Mouse (Mus musculus): ENCODE results near the gene Gli3. TPM values are rescaled to one million over a fixed set of nuclear protein-coding genes. Genes with fewer than 3 reads are reported as not detected.

Gene Gli3
- polyA plus RNA-seq, 2 experiments, result 33.4 to 42.6 TPM

- Histone ChIP-seq H3K4me3 (replicated peaks; ENCODE audit: low read length) (no peak overlapping the region), H3K36me3 (ENCODE audit: control insufficient read depth, insufficient read depth, low read length) (peaks cover 9% of the 10 kb centered on the region; the same call in 1 of the 2 replicates), H3K27me3 (ENCODE audit: control insufficient read depth, insufficient read depth, low read length) (no peaks in the 10 kb centered on the region), H3K4me1 (ENCODE audit: control insufficient read depth, insufficient read depth, low read length) (no peaks in the 10 kb centered on the region), H3K9me3 (ENCODE audit: control insufficient read depth, low read length) (no peaks in the 10 kb centered on the region), H3K4me2 (replicated peaks; ENCODE audit: low read depth, low read length, severe bottlenecking) (no peak overlapping the region), H3K27ac (replicated peaks; ENCODE audit: low read depth, low read length) (no peak overlapping the region), H3K9ac (ENCODE audit: low read depth, low read length, severe bottlenecking) (no peak overlapping the region)
- WGBS, result 92% methylated on average over 1 of the region's 1 CpGs
- no peak for DNase-seq (ENCODE audit: low spot score)
- no peak for ATAC-seq (ENCODE audit: low FRiP score, low read depth)
- no peak for TF ChIP-seq POLR2A (IDR thresholded peaks at IDR 0.05; ENCODE audit: borderline replicate concordance, extremely low read depth, insufficient read depth, insufficient read length)
Observed at GRCm38 (mm10) chr13:15681530-15681929, 218.5 kb downstream of the Gli3 start.

- Histone ChIP-seq H3K4me2 (replicated peaks; ENCODE audit: low read depth, low read length, severe bottlenecking) (no peak overlapping the region), H3K4me1 (ENCODE audit: control insufficient read depth, insufficient read depth, low read length) (no peaks in the 10 kb centered on the region), H3K9me3 (ENCODE audit: control insufficient read depth, low read length) (no peaks in the 10 kb centered on the region), H3K27me3 (ENCODE audit: control insufficient read depth, insufficient read depth, low read length) (no peaks in the 10 kb centered on the region), H3K4me3 (replicated peaks; ENCODE audit: low read length) (no peak overlapping the region), H3K9ac (ENCODE audit: low read depth, low read length, severe bottlenecking) (no peak overlapping the region), H3K27ac (replicated peaks; ENCODE audit: low read depth, low read length) (no peak overlapping the region), H3K36me3 (ENCODE audit: control insufficient read depth, insufficient read depth, low read length) (no peaks in the 10 kb centered on the region; the same call in 1 of the 2 replicates)
- no peak for TF ChIP-seq POLR2A (IDR thresholded peaks at IDR 0.05; ENCODE audit: borderline replicate concordance, extremely low read depth, insufficient read depth, insufficient read length)
- ATAC-seq (ENCODE audit: low FRiP score, low read depth) (no peak), DNase-seq (ENCODE audit: low spot score) (no peak)
- 79% methylated on average over 1 of the region's 1 CpGs for WGBS
Observed at GRCm38 (mm10) chr13:15683006-15683405, 220.0 kb downstream of the Gli3 start.

- Histone ChIP-seq H3K9ac (ENCODE audit: low read depth, low read length, severe bottlenecking) (no peak overlapping the region), H3K36me3 (ENCODE audit: control insufficient read depth, insufficient read depth, low read length) (no peaks in the 10 kb centered on the region; the same call in none of the 2 replicates), H3K4me3 (replicated peaks; ENCODE audit: low read length) (no peak overlapping the region), H3K9me3 (ENCODE audit: control insufficient read depth, low read length) (no peaks in the 10 kb centered on the region), H3K4me1 (ENCODE audit: control insufficient read depth, insufficient read depth, low read length) (no peaks in the 10 kb centered on the region), H3K27ac (replicated peaks; ENCODE audit: low read depth, low read length) (no peak overlapping the region), H3K4me2 (replicated peaks; ENCODE audit: low read depth, low read length, severe bottlenecking) (no peak overlapping the region), H3K27me3 (ENCODE audit: control insufficient read depth, insufficient read depth, low read length) (no peaks in the 10 kb centered on the region)
- no peak for ATAC-seq (ENCODE audit: low FRiP score, low read depth)
- no peak for TF ChIP-seq POLR2A (IDR thresholded peaks at IDR 0.05; ENCODE audit: borderline replicate concordance, extremely low read depth, insufficient read depth, insufficient read length)
- no peak for DNase-seq (ENCODE audit: low spot score)
- WGBS, result 80% methylated on average over 6 of the region's 6 CpGs
Observed at GRCm38 (mm10) chr13:15688074-15688825, 225.2 kb downstream of the Gli3 start.

GRCm38 (mm10) chr13:15688826-15689501 lies 225.9 kb downstream of the Gli3 start:
- no peak overlapping the region for H3K4me3 ChIP-seq (replicated peaks; ENCODE audit: low read length)
- H3K4me1 ChIP-seq (ENCODE audit: control insufficient read depth, insufficient read depth, low read length), result no peaks in the 10 kb centered on the region
- no peak overlapping the region for H3K4me2 ChIP-seq (replicated peaks; ENCODE audit: low read depth, low read length, severe bottlenecking)
- H3K36me3 ChIP-seq (ENCODE audit: control insufficient read depth, insufficient read depth, low read length), result no peaks in the 10 kb centered on the region; the same call in 1 of the 2 replicates
- H3K27me3 ChIP-seq (ENCODE audit: control insufficient read depth, insufficient read depth, low read length), result no peaks in the 10 kb centered on the region
- DNase-seq (ENCODE audit: low spot score), result no peak
- no peak for TF ChIP-seq POLR2A (IDR thresholded peaks at IDR 0.05; ENCODE audit: borderline replicate concordance, extremely low read depth, insufficient read depth, insufficient read length)
- H3K9me3 ChIP-seq (ENCODE audit: control insufficient read depth, low read length), result no peaks in the 10 kb centered on the region
- H3K27ac ChIP-seq (replicated peaks; ENCODE audit: low read depth, low read length), result no peak overlapping the region
- H3K9ac ChIP-seq (ENCODE audit: low read depth, low read length, severe bottlenecking), result no peak overlapping the region
- no peak for ATAC-seq (ENCODE audit: low FRiP score, low read depth)
- WGBS, result 79% methylated on average over 5 of the region's 5 CpGs

- H3K27ac ChIP-seq (replicated peaks; ENCODE audit: low read depth, low read length), result no peak overlapping the region
- DNase-seq (ENCODE audit: low spot score), result no peak
- TF ChIP-seq POLR2A (IDR thresholded peaks at IDR 0.05; ENCODE audit: borderline replicate concordance, extremely low read depth, insufficient read depth, insufficient read length), result no peak
- H3K4me2 ChIP-seq (replicated peaks; ENCODE audit: low read depth, low read length, severe bottlenecking), result no peak overlapping the region
- no peaks in the 10 kb centered on the region; the same call in 1 of the 2 replicates for H3K36me3 ChIP-seq (ENCODE audit: control insufficient read depth, insufficient read depth, low read length)
- no peaks in the 10 kb centered on the region for H3K27me3 ChIP-seq (ENCODE audit: control insufficient read depth, insufficient read depth, low read length)
- peaks cover 10% of the 10 kb centered on the region; the same call in 1 of the 2 replicates for H3K4me1 ChIP-seq (ENCODE audit: control insufficient read depth, insufficient read depth, low read length)
- H3K9me3 ChIP-seq (ENCODE audit: control insufficient read depth, low read length), result no peaks in the 10 kb centered on the region
- 77% methylated on average over 5 of the region's 5 CpGs for WGBS
- no peak overlapping the region for H3K4me3 ChIP-seq (replicated peaks; ENCODE audit: low read length)
- ATAC-seq (ENCODE audit: low FRiP score, low read depth), result no peak
- H3K9ac ChIP-seq (ENCODE audit: low read depth, low read length, severe bottlenecking), result no peak overlapping the region
Observed at GRCm38 (mm10) chr13:15691751-15692464, 228.9 kb downstream of the Gli3 start.

Data from limb, embryonic 14.5 days (tissue).